Mouse (Mus musculus) inflammation-experienced regulatory T-cells, adult 6 months (primary cell): Measurements from ENCODE around the gene Tbc1d19. TPM values are rescaled to one million over a fixed set of nuclear protein-coding genes. Genes with fewer than 3 reads are reported as not detected.

ENCODE experiments used
- ATAC-seq: one replicate; pipeline ENCODE4 v1.8.0; 2017
- polyA plus RNA-seq, 3 experiments: library from polyadenylated mRNA; unstranded; fragments of 100-300 nt; shearing (Covaris generic); gene quantifications; one replicate each; pipeline ENCODE4 v1.2.1; 2017

Gene Tbc1d19
- polyA plus RNA-seq, 3 experiments from 2014 or later, result 5.8 to 7.7 (median 6.8) TPM

DNA sequence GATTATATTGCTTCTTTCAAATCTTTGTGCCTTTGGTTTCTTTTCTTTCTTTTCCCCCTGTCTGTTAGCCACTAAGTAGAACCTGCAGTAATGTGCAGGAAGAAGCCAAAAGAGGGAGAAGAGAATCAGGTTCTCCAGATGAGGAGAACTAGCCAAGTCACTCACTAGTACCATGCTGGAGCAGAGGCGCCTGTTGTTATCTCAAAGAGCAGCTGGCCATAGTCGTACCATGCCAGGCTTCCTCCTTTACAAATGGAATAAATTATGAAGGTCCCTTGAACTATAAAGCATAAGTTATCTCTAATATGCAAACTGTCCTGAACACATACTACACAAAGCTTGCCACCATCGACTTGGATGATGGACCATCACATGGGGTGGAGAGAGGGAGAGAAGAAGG lies 99.8 kb downstream of the Tbc1d19 start:
- ATAC-seq, result no peak

- ATAC-seq, result no peak
These were observed 111.0 kb downstream of the Tbc1d19 start for GRCm38 (mm10) chr5:53920416-53920815.

DNA sequence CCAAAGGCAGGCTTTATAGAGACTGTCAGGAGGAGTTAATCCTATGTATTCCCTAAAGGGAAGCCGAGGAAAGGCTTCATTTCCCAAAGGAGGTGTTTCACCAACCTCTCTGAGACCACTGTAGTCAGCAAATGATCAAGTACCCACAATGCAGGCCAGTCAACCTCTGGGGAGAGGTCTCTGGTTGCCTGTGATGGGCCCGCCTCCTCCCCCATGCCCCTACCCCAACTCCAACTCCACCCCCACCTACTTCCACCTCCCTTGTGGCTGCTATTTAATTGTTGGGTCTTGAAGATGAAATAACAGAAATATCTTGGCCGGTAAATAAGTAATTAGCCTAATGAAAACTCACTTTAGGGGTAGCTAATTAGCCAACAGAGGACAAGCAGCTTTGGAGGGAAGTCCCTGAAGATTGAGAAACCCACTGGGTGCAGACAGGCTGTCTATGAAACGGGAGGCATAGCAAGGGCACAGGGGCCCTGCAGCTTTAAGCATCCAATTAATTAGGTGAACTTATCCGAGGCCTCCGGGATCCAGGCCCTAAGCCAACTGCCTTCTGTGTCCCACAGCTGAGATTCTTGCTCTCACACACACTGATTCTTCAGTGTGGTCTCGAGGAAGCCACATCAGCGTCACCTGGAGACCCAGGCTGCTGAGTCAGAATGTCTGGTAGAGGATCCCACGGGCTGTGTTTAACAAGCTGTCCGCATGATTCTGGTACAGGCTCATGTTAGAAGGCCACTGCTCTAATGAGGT lies 112.9 kb downstream of the Tbc1d19 start:
- ATAC-seq, result no peak

DNA sequence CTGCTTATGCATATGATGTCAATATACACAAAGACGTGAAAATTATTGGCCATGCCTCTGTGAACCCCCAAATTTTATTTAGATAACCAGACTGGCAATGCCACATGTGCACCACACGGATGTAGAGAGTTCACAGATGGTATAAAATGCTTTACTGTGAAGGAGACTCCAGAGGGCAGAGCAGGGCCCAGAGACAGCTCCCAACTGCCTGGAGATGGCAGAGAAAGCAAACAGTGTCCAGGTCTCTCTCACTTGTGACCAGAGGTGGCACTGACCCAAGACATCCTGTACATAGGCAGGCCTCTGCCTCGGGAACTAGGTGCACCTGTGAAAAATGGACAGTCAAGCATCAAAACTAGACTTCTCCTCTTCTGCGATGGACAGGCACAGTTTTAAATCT lies 114.6 kb downstream of the Tbc1d19 start:
- ATAC-seq, result no peak

- no peak for ATAC-seq
These were observed 117.0 kb downstream of the Tbc1d19 start for GRCm38 (mm10) chr5:53926301-53926855.

DNA sequence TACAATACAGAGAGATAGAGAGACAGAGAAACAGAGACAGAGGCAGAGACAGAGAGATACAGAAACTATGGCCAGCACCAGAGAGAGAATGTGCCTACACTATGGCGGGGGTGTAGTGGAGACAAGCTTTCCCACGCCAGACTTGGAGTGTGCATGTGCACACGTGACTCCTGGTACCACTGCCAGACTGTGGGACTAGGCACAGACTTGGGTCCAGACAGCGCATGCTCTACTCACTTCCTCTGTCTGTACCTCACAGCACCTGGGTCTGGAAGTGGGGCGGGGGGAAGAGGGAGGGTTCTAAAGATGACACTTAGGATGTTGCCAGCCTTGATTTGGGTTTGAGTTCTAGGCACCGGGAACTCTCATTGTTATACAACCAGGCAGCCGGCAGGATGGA lies 118.5 kb downstream of the Tbc1d19 start:
- ATAC-seq, result peak; percentile 28

- no peak for ATAC-seq
These were observed 119.1 kb downstream of the Tbc1d19 start for GRCm38 (mm10) chr5:53928537-53928936.

- ATAC-seq, result no peak
These were observed 119.8 kb downstream of the Tbc1d19 start for GRCm38 (mm10) chr5:53929205-53929614.

GRCm38 (mm10) chr5:53929814-53930213 lies 120.4 kb downstream of the Tbc1d19 start:
- ATAC-seq, result no peak

DNA sequence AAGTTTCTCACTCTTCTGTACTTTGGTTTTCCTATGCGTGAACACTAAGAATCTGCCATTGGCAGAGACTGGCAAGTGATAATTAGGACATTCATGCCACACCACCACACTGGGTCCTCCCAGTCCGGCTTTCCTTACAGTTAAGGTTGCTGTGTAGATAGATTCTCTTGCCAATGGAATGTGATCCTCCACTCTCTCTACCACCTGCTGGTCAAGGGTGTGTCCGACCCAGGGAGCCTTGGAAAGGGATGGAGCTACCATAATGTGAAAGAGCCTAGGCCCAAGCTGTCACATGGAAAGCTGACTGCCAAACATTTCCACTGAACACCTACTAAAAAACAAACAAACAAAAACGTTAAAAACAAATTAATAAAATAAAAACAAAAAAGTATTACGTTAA lies 121.6 kb downstream of the Tbc1d19 start:
- ATAC-seq, result no peak

- ATAC-seq, result no peak
These were observed 124.2 kb downstream of the Tbc1d19 start for GRCm38 (mm10) chr5:53933628-53934027.

DNA sequence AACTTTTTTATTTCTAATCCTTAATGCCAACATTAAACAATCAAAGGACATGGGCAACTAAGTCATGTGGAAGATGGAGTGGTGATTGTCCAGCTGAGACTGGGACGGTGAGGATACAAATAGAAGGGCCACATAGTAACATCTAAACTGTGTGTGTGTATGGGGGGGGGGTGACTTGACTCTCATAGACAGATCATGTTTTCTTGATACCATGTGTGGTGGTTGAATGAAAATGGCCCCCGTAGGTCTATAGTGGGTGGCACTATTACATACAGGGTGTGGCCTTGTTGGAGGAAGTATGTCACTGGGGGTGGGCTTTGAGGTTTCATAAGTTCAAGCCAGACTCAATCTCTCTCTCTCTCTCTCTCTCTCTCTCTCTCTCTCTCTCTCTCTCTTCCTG lies 124.6 kb downstream of the Tbc1d19 start:
- no peak for ATAC-seq

DNA sequence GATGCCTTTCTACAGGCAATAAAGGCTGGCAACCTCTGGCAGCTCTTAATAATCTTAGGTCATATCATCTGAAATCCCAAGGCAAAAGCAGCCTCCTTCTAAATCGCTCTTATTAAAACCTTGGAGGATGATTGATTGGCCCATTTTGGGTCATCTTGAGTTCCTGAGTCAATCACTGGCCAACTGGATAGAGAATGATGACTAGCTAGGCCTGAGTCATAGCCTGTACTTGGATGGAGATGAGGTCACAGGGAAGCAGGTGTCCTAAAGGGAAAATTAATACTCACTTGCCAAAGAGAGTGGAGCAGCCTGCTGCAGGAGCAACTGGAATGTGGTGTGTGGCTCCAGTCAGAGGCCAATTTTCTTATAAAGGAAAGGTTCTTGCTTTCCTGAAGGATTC lies 125.4 kb downstream of the Tbc1d19 start:
- no peak for ATAC-seq

- no peak for ATAC-seq
These were observed 127.8 kb downstream of the Tbc1d19 start for GRCm38 (mm10) chr5:53937187-53937586.

DNA sequence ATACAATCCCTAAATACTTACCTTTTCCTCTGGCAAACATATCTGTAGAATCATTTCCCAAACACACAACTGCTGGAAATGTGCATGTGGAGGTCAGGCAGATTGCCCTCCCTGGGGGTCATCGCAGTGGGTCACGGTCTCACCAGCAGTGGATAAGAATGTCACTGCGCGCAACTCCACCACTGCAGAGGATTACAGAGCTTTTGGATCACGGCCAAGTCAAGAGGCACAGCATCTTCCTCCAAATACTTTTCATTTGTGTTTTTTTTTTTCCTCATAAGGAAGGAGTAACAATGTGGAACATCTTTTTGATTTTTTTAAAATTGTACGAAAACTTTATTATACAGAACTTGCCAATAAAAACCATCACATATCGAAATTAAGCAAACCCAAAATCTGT lies 129.6 kb downstream of the Tbc1d19 start:
- ATAC-seq, result no peak

DNA sequence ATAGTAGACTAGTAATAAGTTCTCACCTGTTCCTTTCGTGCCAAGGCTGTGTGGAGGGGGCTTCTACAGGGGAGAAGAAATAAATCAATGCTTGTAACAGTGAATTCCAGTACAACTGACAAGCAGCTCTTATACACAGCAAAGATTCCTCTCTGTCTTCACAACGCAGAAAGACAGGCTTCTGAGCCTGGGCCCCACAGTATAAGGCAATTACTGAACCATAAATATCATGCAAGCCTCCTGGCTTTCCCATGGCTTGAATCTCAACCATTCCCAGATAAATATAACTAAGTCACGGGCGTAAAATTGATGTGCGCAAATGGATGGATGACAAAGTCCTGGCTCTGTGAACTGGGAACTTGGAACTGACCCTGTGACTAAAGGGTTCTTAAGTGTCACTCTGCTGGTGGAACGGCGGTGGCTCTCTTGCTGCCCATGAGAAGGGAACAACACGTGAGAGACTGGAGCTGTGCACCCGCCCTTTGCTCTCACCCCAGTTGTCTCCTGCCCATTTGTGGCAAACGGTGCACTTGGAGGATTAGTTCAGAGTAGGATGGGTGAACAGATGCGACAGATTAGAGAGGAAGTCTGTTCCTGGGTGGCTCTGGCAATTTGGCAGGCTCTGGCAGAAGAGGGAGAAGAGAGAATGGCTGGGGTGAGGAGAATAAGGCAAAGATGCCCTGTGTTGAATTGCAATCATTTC lies 132.1 kb downstream of the Tbc1d19 start:
- ATAC-seq, result no peak

DNA sequence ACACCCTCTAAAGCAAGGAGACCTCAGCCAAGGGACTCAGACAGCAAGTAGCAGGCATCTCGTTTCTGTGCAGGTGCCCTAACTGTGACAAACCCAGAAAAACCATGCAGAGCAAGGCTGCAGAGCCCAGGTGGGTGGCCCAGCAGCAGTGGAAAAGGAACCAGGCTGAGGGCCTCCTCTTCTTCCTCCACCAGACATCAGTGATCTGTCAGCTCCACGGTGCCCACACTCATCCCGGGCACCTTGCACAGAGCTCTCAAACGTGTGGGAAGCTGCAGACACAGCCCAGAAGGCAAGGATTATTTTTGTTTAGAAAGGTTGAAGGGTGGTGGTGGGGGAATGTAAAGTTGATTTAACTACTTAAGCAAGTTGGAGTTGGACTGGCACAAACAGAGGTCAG lies 132.9 kb downstream of the Tbc1d19 start:
- no peak for ATAC-seq

DNA sequence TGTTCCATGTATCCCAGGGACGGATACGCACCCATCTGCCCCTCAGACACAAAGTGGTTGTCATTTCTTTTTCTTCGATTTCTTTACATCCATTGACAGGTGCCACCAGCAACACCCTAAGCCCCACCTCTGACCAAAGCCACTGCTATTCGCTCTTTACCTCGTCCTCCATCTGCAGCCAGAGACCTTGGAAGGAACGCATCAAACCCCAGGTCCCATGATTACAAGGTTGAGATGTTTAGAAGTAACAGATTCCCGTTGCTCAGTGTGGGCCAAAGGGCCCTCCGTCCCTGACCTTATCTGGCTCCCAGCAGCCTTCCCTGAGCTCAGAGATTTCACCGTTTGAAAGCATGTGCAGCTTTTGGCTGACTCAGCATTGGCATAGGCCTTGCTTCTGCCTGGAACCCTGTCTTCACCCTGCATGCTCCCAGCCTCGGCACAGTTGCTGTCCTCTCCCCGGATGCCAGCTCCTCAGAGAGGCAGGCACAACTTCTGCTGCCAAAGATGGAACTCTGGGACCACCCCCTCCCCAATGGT lies 134.0 kb downstream of the Tbc1d19 start:
- ATAC-seq, result no peak

DNA sequence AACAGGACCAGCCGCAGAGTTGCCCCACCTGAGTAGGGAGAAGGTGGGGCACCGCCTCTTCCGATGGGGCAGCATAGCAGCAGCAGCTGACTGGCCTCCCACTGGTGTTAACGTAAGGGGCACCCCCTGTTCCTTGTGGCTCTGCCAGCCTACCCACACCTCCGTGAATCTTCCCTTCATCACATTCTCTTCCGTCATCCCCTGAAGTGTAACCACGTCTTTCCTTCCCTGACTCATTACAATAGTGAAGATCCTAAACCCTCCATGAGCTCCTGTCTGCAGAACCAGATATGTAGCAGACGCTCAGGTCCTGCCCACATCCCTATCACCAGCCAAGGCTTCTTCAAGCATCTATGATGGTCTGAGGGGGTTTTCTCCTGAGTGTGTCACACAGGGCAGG lies 137.3 kb downstream of the Tbc1d19 start:
- no peak for ATAC-seq

GRCm38 (mm10) chr5:53947549-53948183 lies 138.3 kb downstream of the Tbc1d19 start:
- ATAC-seq, result no peak

GRCm38 (mm10) chr5:53948606-53949266 lies 139.3 kb downstream of the Tbc1d19 start:
- peak; percentile 32 for ATAC-seq

DNA sequence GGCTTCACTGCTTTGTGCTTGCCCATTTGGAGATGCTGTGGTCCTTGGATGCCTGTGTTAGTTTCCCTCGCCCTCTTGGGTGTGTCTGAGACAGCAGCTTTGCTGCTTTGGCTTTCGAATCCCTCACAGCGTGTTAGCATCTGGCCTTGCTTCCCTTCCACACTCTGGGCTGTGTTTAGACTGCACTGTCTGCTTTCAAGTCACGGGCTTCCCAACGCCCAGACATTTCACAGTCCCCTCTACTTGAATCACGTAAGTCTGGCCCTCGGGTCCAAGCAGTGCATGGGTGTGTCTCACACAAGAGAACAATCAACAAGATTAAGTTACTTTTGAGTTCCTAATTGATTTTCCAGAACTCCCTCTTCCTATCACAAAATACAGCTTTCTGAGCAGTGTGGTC lies 140.8 kb downstream of the Tbc1d19 start:
- ATAC-seq, result no peak

DNA sequence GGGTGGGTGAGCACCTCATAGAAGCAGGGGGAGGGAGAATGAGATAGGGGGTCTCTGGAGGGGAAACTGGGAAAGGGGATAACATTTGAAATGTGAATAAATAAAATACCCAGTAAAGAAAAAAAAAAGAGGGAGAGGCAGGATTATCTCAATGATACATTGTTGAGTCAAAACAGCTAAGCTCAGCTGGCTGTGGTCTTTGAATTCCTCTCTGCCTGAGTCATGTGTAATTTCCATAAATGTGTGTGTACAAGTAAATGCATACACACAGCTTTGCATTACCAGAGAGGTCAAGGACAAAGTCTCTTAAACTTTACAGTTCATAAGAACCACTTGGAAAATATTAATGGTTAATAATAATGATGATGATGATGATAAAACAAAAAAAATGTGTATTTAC lies 143.8 kb downstream of the Tbc1d19 start:
- no peak for ATAC-seq
